Mouse (Mus musculus) kidney, adult 8-10 months (tissue): ENCODE data around the gene Ppp2r1b.

Source experiments
- DNase-seq, 2 experiments: peaks; one replicate each; pipeline ENCODE4 v3.0.0; 2022

The Ppp2r1b gene

GRCm38 (mm10) chr9:50920933-50921895 lies 76.1 kb downstream of the Ppp2r1b start:
- DNase-seq: no peak

GRCm38 (mm10) chr9:50922363-50923153 lies 77.5 kb downstream of the Ppp2r1b start:
- no peak for DNase-seq

GRCm38 (mm10) chr9:50924454-50924853 lies 79.4 kb downstream of the Ppp2r1b start:
- DNase-seq: no peak

- no peak for DNase-seq
Observed at GRCm38 (mm10) chr9:50925801-50926200, 80.7 kb downstream of the Ppp2r1b start.

GRCm38 (mm10) chr9:50929986-50930385 lies 84.9 kb downstream of the Ppp2r1b start:
- DNase-seq: no peak

- no peak for DNase-seq
Observed at GRCm38 (mm10) chr9:50941804-50942401, 96.8 kb downstream of the Ppp2r1b start.

- no peak for DNase-seq
Observed at GRCm38 (mm10) chr9:50942711-50943110, 97.6 kb downstream of the Ppp2r1b start.
